In genomic region chr9:32711768-32712167, GRCm38 (mm10) we compare ENCODE assay signal across 14 mouse cellular contexts.
DNase-seq lines count a peak whose midpoint lies in the region; ATAC-seq and TF ChIP-seq lines count a peak whose summit lies in the region.
"Had no signal": no experiment of that assay in that cellular context is flagged by ENCODE, and none has a peak within 500 bp of the region (broad histone marks: within the 10 kb centered on the region; RNA-seq: fewer than 3 reads in every experiment).

No protein-coding gene starts in this region.

- H3K4me3 ChIP-seq in spleen, adult 2 months (ENCODE audit: extremely low read depth, insufficient read depth, insufficient read length) = no peak overlapping the region
- no peak overlapping the region for H3K4me3 ChIP-seq in embryonic fibroblast, embryonic 13.5 days (ENCODE audit: insufficient read depth, low read length)
- no peak overlapping the region for H3K4me3 ChIP-seq in limb, embryonic 10.5 days
- no peak overlapping the region for H3K4me3 ChIP-seq in forebrain, embryonic 10.5 days
- H3K4me3 ChIP-seq: liver, embryonic 12.5 days; neural tube, embryonic 13.5 days had no signal

- ATAC-seq in activated CD4-positive, CD25-positive, alpha-beta regulatory T cell, adult 4 months = no peak
- ATAC-seq: hindbrain, postnatal 0 days; liver, embryonic 12.5 days had no signal

- H3K9me3 ChIP-seq in limb, embryonic 10.5 days (replicated peaks) = no peaks in the 10 kb centered on the region
- no peaks in the 10 kb centered on the region; the same call in 1 of the 2 replicates for H3K9me3 ChIP-seq in forebrain, embryonic 10.5 days
- H3K9me3 ChIP-seq: liver, embryonic 12.5 days had no signal

- H3K27ac ChIP-seq in spleen, adult 2 months (ENCODE audit: insufficient read depth, low read length) = peak overlapping the region; percentile 78
- peak overlapping the region; percentile 52 for H3K27ac ChIP-seq in embryonic fibroblast, embryonic 13.5 days (ENCODE audit: insufficient read depth, low read length)
- H3K27ac ChIP-seq in limb, embryonic 10.5 days = peak overlapping the region; percentile 53; the same call in 1 of the 2 replicates
- no peak overlapping the region for H3K27ac ChIP-seq in forebrain, embryonic 10.5 days
- H3K27ac ChIP-seq: hindbrain, postnatal 0 days; liver, embryonic 12.5 days; neural tube, embryonic 13.5 days had no signal

- peaks cover 42% of the 10 kb centered on the region; the same call in 1 of the 2 replicates for H3K4me1 ChIP-seq in spleen, adult 2 months (ENCODE audit: control insufficient read depth, insufficient read depth, insufficient read length)
- peaks cover 62% of the 10 kb centered on the region for H3K4me1 ChIP-seq in embryonic fibroblast, embryonic 13.5 days (ENCODE audit: control insufficient read depth, insufficient read depth, low read length)
- H3K4me1 ChIP-seq in limb, embryonic 10.5 days = peaks cover 88% of the 10 kb centered on the region
- peaks cover 57% of the 10 kb centered on the region for H3K4me1 ChIP-seq in forebrain, embryonic 10.5 days

- H3K27me3 ChIP-seq in spleen, adult 2 months (ENCODE audit: control insufficient read depth, insufficient read depth, low read length) = no peaks in the 10 kb centered on the region
- H3K27me3 ChIP-seq in limb, embryonic 10.5 days (ENCODE audit: low read depth, poor library complexity, severe bottlenecking) = no peaks in the 10 kb centered on the region
- peaks cover 36% of the 10 kb centered on the region for H3K27me3 ChIP-seq in forebrain, embryonic 10.5 days (ENCODE audit: poor library complexity, severe bottlenecking)

- DNase-seq in heart, adult 8-10 months (ENCODE audit: low spot score) = peak; percentile 54
- DNase-seq in heart, postnatal 10 days = no peak
- no peak for DNase-seq in spleen, adult 2 months (ENCODE audit: low read depth in 1 of 2, low spot score in 2 of 2)
- DNase-seq in spleen, postnatal 14 days (ENCODE audit: low spot score in 2 of 2) = no peak
- no peak for DNase-seq in limb, embryonic 10.5 days (ENCODE audit: low spot score)
- no peak for DNase-seq in forebrain, embryonic 10.5 days (ENCODE audit: extremely low spot score, low spot score)
- DNase-seq: cerebellum, adult 11-12 months; midbrain, embryonic 14.5 days; retina, postnatal 1 day had no signal

- TF ChIP-seq POLR2A in spleen, adult 2 months (IDR thresholded peaks at IDR 0.05; ENCODE audit: low read depth, low read length) = no peak
- no peak for TF ChIP-seq POLR2A in embryonic fibroblast, embryonic 13.5 days (IDR thresholded peaks at IDR 0.05; ENCODE audit: low read depth, low read length)

- TF ChIP-seq CTCF in spleen, adult 2 months (IDR thresholded peaks at IDR 0.05; ENCODE audit: extremely low read depth, insufficient read depth, insufficient read length, insufficient replicate concordance) = no peak
- no peak for TF ChIP-seq CTCF in embryonic fibroblast, embryonic 13.5 days (IDR thresholded peaks at IDR 0.05; ENCODE audit: borderline replicate concordance, insufficient read depth, low read length)

- H3K36me3 ChIP-seq in spleen, adult 2 months (ENCODE audit: control insufficient read depth, insufficient read depth, low read length) = peaks cover 31% of the 10 kb centered on the region
- H3K36me3 ChIP-seq in limb, embryonic 10.5 days = no peaks in the 10 kb centered on the region
- no peaks in the 10 kb centered on the region for H3K36me3 ChIP-seq in forebrain, embryonic 10.5 days (replicated peaks)
- H3K36me3 ChIP-seq: liver, embryonic 12.5 days; neural tube, embryonic 13.5 days had no signal

- intact Hi-C loops in heart, postnatal 10 days (cut with DNase I) = no loop called here

- 68% methylated on average over 4 of the region's 4 CpGs for WGBS in spleen, adult 2 months
- WGBS in limb, embryonic 10.5 days = 60% methylated on average over 4 of the region's 4 CpGs
- WGBS in forebrain, embryonic 10.5 days = 75% methylated on average over 4 of the region's 4 CpGs
